Mouse (Mus musculus): Measurements from ENCODE around the gene Rnf41. TPM values are rescaled to one million over a fixed set of nuclear protein-coding genes. Genes with fewer than 3 reads are reported as not detected.

The Rnf41 gene
- polyA plus RNA-seq (2016; fragmentation: Nextera tagmentation; extraction: Ambion mirVana) = 42.1 and 44.6 TPM in 2 replicates

- Histone ChIP-seq H3K27ac (replicated peaks) (peak within 1 kb of the TSS; percentile 96), H3K27me3 (replicated peaks; ENCODE audit: low read depth, poor library complexity, severe bottlenecking) (no peaks in the 10 kb centered on the region), H3K4me3 (peak within 1 kb of the TSS; percentile 97), H3K36me3 (replicated peaks) (peaks cover 54% of the 10 kb centered on the region), H3K9me3 (no peaks in the 10 kb centered on the region), H3K4me1 (peaks cover 52% of the 10 kb centered on the region)
- peak; percentile 99 for DNase-seq (ENCODE audit: low spot score)
- whole genome bisulfite sequencing = under 1% methylated on average over 50 of the region's 50 CpGs
Observed at GRCm38 (mm10) chr10:128411211-128412054, at the start of gene Rnf41, which contains the start of gene Nabp2. TSS of gene Rnf41 (plus strand) at chr10:128411657. TSS of gene Nabp2 (minus strand) at chr10:128411492.

GRCm38 (mm10) chr10:128361836-128362235 is 49.6 kb upstream of the Rnf41 start:
- no peak for DNase-seq (ENCODE audit: low spot score)
- Histone ChIP-seq H3K9me3 (no peaks in the 10 kb centered on the region), H3K27ac (replicated peaks) (no peak overlapping the region), H3K36me3 (replicated peaks) (peaks cover 93% of the 10 kb centered on the region), H3K4me1 (no peaks in the 10 kb centered on the region), H3K27me3 (replicated peaks; ENCODE audit: low read depth, poor library complexity, severe bottlenecking) (no peaks in the 10 kb centered on the region), H3K4me3 (no peak overlapping the region)
- 90% methylated on average over 6 of the region's 6 CpGs for WGBS

GRCm38 (mm10) chr10:128362568-128362967 is 48.9 kb upstream of the Rnf41 start:
- 60% methylated on average over 3 of the region's 3 CpGs for WGBS
- no peaks in the 10 kb centered on the region for H3K27me3 ChIP-seq (replicated peaks; ENCODE audit: low read depth, poor library complexity, severe bottlenecking)
- no peaks in the 10 kb centered on the region for H3K9me3 ChIP-seq
- H3K36me3 ChIP-seq (replicated peaks) = peaks cover 86% of the 10 kb centered on the region
- H3K27ac ChIP-seq (replicated peaks) = no peak overlapping the region
- H3K4me1 ChIP-seq = peaks cover under 1% of the 10 kb centered on the region; the same call in 1 of the 2 replicates
- H3K4me3 ChIP-seq = no peak overlapping the region
- no peak for DNase-seq (ENCODE audit: low spot score)

GRCm38 (mm10) chr10:128367899-128368401 is 43.5 kb upstream of the Rnf41 start:
- 17% methylated on average over 19 of the region's 19 CpGs for WGBS
- Histone ChIP-seq H3K4me1 (peaks cover 15% of the 10 kb centered on the region), H3K9me3 (no peaks in the 10 kb centered on the region), H3K27me3 (replicated peaks; ENCODE audit: low read depth, poor library complexity, severe bottlenecking) (no peaks in the 10 kb centered on the region), H3K36me3 (replicated peaks) (peaks cover 32% of the 10 kb centered on the region), H3K4me3 (peak overlapping the region; percentile 79), H3K27ac (replicated peaks) (peak overlapping the region; percentile 90)
- no peak for DNase-seq (ENCODE audit: low spot score)

- Histone ChIP-seq H3K4me3 (peak within 1 kb of the TSS; percentile 79), H3K9me3 (no peaks in the 10 kb centered on the region), H3K36me3 (replicated peaks) (peaks cover 26% of the 10 kb centered on the region), H3K4me1 (peaks cover 15% of the 10 kb centered on the region), H3K27me3 (replicated peaks; ENCODE audit: low read depth, poor library complexity, severe bottlenecking) (no peaks in the 10 kb centered on the region), H3K27ac (replicated peaks) (peak within 1 kb of the TSS; percentile 90)
- WGBS = under 1% methylated on average over 87 of the region's 87 CpGs
- DNase-seq (ENCODE audit: low spot score) = peak; percentile 91
Observed at GRCm38 (mm10) chr10:128368402-128369217, 42.8 kb upstream of the Rnf41 start, which contains the start of gene Coq10a. TSS of gene Coq10a (minus strand) at chr10:128368997.

- Histone ChIP-seq H3K36me3 (replicated peaks) (peaks cover 20% of the 10 kb centered on the region), H3K4me3 (peak overlapping the region; percentile 79), H3K27me3 (replicated peaks; ENCODE audit: low read depth, poor library complexity, severe bottlenecking) (no peaks in the 10 kb centered on the region), H3K9me3 (no peaks in the 10 kb centered on the region), H3K27ac (replicated peaks) (peak overlapping the region; percentile 90), H3K4me1 (peaks cover 15% of the 10 kb centered on the region)
- WGBS = 9% methylated on average over 9 of the region's 9 CpGs
- DNase-seq (ENCODE audit: low spot score) = no peak
Observed at GRCm38 (mm10) chr10:128369218-128369543, 42.3 kb upstream of the Rnf41 start.

GRCm38 (mm10) chr10:128369599-128369998 is 41.9 kb upstream of the Rnf41 start:
- peaks cover 16% of the 10 kb centered on the region for H3K36me3 ChIP-seq (replicated peaks)
- no peak for DNase-seq (ENCODE audit: low spot score)
- H3K27ac ChIP-seq (replicated peaks) = peak overlapping the region; percentile 90
- H3K4me3 ChIP-seq = peak overlapping the region; percentile 79
- 79% methylated on average over 6 of the region's 6 CpGs for WGBS
- H3K9me3 ChIP-seq = no peaks in the 10 kb centered on the region
- H3K27me3 ChIP-seq (replicated peaks; ENCODE audit: low read depth, poor library complexity, severe bottlenecking) = no peaks in the 10 kb centered on the region
- peaks cover 15% of the 10 kb centered on the region for H3K4me1 ChIP-seq

GRCm38 (mm10) chr10:128370021-128370420 is 41.4 kb upstream of the Rnf41 start:
- no peaks in the 10 kb centered on the region for H3K9me3 ChIP-seq
- no peaks in the 10 kb centered on the region for H3K27me3 ChIP-seq (replicated peaks; ENCODE audit: low read depth, poor library complexity, severe bottlenecking)
- H3K4me3 ChIP-seq = no peak overlapping the region
- WGBS = 67% methylated on average over 6 of the region's 6 CpGs
- peaks cover 11% of the 10 kb centered on the region for H3K36me3 ChIP-seq (replicated peaks)
- H3K27ac ChIP-seq (replicated peaks) = no peak overlapping the region
- DNase-seq (ENCODE audit: low spot score) = no peak
- H3K4me1 ChIP-seq = peaks cover 15% of the 10 kb centered on the region

- H3K4me3 ChIP-seq = no peak overlapping the region
- H3K4me1 ChIP-seq = peaks cover 15% of the 10 kb centered on the region
- no peaks in the 10 kb centered on the region for H3K9me3 ChIP-seq
- no peak for DNase-seq (ENCODE audit: low spot score)
- no peak overlapping the region for H3K27ac ChIP-seq (replicated peaks)
- peaks cover 6% of the 10 kb centered on the region for H3K36me3 ChIP-seq (replicated peaks)
- WGBS = 58% methylated on average over 4 of the region's 4 CpGs
- no peaks in the 10 kb centered on the region for H3K27me3 ChIP-seq (replicated peaks; ENCODE audit: low read depth, poor library complexity, severe bottlenecking)
Observed at GRCm38 (mm10) chr10:128370601-128371000, 40.9 kb upstream of the Rnf41 start.

GRCm38 (mm10) chr10:128372142-128372541 is 39.3 kb upstream of the Rnf41 start:
- Histone ChIP-seq H3K36me3 (replicated peaks) (no peaks in the 10 kb centered on the region), H3K9me3 (no peaks in the 10 kb centered on the region), H3K4me3 (no peak overlapping the region), H3K27ac (replicated peaks) (no peak overlapping the region), H3K27me3 (replicated peaks; ENCODE audit: low read depth, poor library complexity, severe bottlenecking) (no peaks in the 10 kb centered on the region), H3K4me1 (peaks cover 27% of the 10 kb centered on the region)
- no peak for DNase-seq (ENCODE audit: low spot score)
- 82% methylated on average over 5 of the region's 5 CpGs for WGBS

- no peak overlapping the region for H3K27ac ChIP-seq (replicated peaks)
- H3K27me3 ChIP-seq (replicated peaks; ENCODE audit: low read depth, poor library complexity, severe bottlenecking) = no peaks in the 10 kb centered on the region
- peaks cover 1% of the 10 kb centered on the region for H3K36me3 ChIP-seq (replicated peaks)
- H3K4me3 ChIP-seq = no peak overlapping the region
- H3K4me1 ChIP-seq = peaks cover 26% of the 10 kb centered on the region
- H3K9me3 ChIP-seq = no peaks in the 10 kb centered on the region
- DNase-seq (ENCODE audit: low spot score) = no peak
- WGBS = 84% methylated on average over 6 of the region's 6 CpGs
Observed at GRCm38 (mm10) chr10:128372989-128373748, 38.3 kb upstream of the Rnf41 start.

GRCm38 (mm10) chr10:128374393-128374792 is 37.1 kb upstream of the Rnf41 start:
- H3K27me3 ChIP-seq (replicated peaks; ENCODE audit: low read depth, poor library complexity, severe bottlenecking) = no peaks in the 10 kb centered on the region
- no peaks in the 10 kb centered on the region for H3K9me3 ChIP-seq
- peaks cover 14% of the 10 kb centered on the region for H3K36me3 ChIP-seq (replicated peaks)
- no peak for DNase-seq (ENCODE audit: low spot score)
- WGBS = 78% methylated on average over 6 of the region's 6 CpGs
- no peak overlapping the region for H3K27ac ChIP-seq (replicated peaks)
- H3K4me3 ChIP-seq = no peak overlapping the region
- H3K4me1 ChIP-seq = peaks cover 32% of the 10 kb centered on the region

Data from embryonic facial prominence, embryonic 10.5 days (tissue).